Mouse (Mus musculus) thymus, adult 2 months (tissue): ENCODE results near the gene Tap2.

Experiments
- CTCF ChIP-seq: fragments of 200-500 bp; IDR thresholded peaks from 2 replicates; pipeline ENCODE4 v1.5.1; 2012; ENCODE audit warnings: mild to moderate bottlenecking, control low read depth, low read length, moderate library complexity, borderline replicate concordance; ENCODE audit not compliant: control insufficient read depth, poor library complexity, insufficient read depth; ENCODE audit errors: extremely low read depth
- POLR2A ChIP-seq: fragments of 200-500 bp; IDR thresholded peaks from 2 replicates; pipeline ENCODE4 v1.6.1; 2012; ENCODE audit warnings: mild to moderate bottlenecking, low read length, control low read depth, moderate library complexity; ENCODE audit not compliant: control insufficient read depth, poor library complexity, insufficient read depth; ENCODE audit errors: extremely low read depth

GRCm38 (mm10) chr17:34237741-34238140 is 34.4 kb downstream of the Tap2 start:
- TF ChIP-seq CTCF (no peak), POLR2A (no peak)
